In the genomic region with DNA sequence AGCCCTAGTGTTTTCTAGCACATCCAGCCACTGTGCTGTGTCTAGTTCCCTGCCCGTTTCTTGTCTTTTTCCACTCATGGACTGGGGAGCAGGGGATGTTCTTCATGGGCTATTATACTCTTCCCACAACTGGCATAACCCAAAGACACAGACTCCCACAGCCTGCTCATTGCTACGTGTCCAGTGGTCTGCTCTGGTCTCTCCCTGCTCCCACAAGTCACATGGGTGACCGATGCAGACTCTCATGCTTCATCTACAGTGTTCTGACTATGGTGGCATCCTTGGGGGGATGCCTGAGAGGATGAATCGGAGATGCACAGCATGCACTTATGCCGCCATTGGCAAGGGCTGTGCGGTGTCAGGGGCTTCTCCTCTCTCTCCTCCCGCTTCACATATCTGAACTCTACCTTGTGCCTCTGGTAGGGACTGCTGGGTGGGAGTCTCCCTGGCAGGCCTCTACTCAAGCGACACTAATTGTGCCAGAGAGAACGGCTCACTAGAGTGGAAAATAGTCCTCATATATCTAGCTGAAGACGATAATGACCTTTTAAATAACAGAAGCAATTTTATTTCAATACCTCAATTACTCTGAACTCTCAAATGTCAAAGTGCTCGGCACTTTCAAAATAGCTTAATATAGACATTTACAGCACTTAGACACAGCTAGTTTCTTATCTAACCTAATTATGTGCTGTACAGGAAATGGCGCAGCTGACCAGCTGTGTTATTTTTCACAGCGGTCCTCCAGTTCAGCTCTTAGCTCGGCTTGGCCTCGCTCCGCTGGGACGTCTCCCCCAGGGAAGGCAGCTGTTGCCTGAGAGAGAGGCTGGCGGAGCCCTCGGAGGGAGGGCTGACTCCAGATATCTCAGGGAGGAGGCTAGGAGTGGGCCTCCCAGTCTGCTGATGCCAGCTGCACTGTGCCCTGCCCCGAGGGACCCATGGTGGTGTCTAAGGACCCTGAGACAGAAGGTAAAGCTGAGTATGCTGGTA, we compare ENCODE assay signal across 8 mouse cellular contexts. TPM values are rescaled to one million over a fixed set of nuclear protein-coding genes. Genes with fewer than 3 reads are reported as not detected.
A peak's percentile ranks its signal among the peaks of the same experiment; 100 is the strongest.
DNase-seq lines count a peak whose midpoint lies in the region; ATAC-seq and TF ChIP-seq lines count a peak whose summit lies in the region.

No protein-coding gene starts in this region.

- H3K4me3 ChIP-seq in embryonic facial prominence, embryonic 11.5 days (ENCODE audit: low read depth, low read length), result no peak overlapping the region
- H3K4me3 ChIP-seq in heart, embryonic 10.5 days, result no peak overlapping the region
- no peak overlapping the region for H3K4me3 ChIP-seq in kidney, adult 2 months (ENCODE audit: insufficient read depth, low read depth, low read length)

- peak; percentile 7 for DNase-seq in adrenal gland, postnatal 25 days
- DNase-seq in embryonic facial prominence, embryonic 11.5 days (ENCODE audit: low spot score), result peak; percentile 61
- peak; percentile 83 for DNase-seq in heart, embryonic 10.5 days (ENCODE audit: low spot score)
- DNase-seq in kidney, adult 2 months, result peak; percentile 51
- DNase-seq in lung, postnatal 36 days, result peak; percentile 59
- DNase-seq in c-Kit-positive CD71-positive TER-119-positive erythroid progenitor cells, embryonic 14.5 days (ENCODE audit: low spot score), result no peak

- no peaks in the 10 kb centered on the region for H3K27me3 ChIP-seq in embryonic facial prominence, embryonic 11.5 days (ENCODE audit: control insufficient read depth, insufficient read depth, low read length)
- peaks cover 11% of the 10 kb centered on the region for H3K27me3 ChIP-seq in heart, embryonic 10.5 days (ENCODE audit: insufficient read depth, poor library complexity, severe bottlenecking)
- no peaks in the 10 kb centered on the region for H3K27me3 ChIP-seq in kidney, adult 2 months (replicated peaks; ENCODE audit: control insufficient read depth, insufficient read depth, low read length)

- no peak for TF ChIP-seq CTCF in kidney, adult 2 months (conservative IDR thresholded peaks at IDR 0.05; ENCODE audit: insufficient read depth, insufficient read length, low read depth, low read length)

- TF ChIP-seq POLR2A in kidney, adult 2 months (IDR thresholded peaks at IDR 0.05; ENCODE audit: low read depth, low read length), result no peak

- WGBS in embryonic facial prominence, embryonic 11.5 days, result 49% methylated on average over 20 of the region's 20 CpGs
- WGBS in heart, embryonic 10.5 days, result 60% methylated on average over 20 of the region's 20 CpGs
- WGBS in kidney, adult 2 months, result 16% methylated on average over 20 of the region's 20 CpGs

- no peaks in the 10 kb centered on the region for H3K9me3 ChIP-seq in embryonic facial prominence, embryonic 11.5 days (replicated peaks; ENCODE audit: control insufficient read depth, low read length)
- no peaks in the 10 kb centered on the region for H3K9me3 ChIP-seq in heart, embryonic 10.5 days

- no peaks in the 10 kb centered on the region for H3K4me1 ChIP-seq in embryonic facial prominence, embryonic 11.5 days (ENCODE audit: control insufficient read depth, insufficient read depth, low read length)
- H3K4me1 ChIP-seq in heart, embryonic 10.5 days, result peaks cover 15% of the 10 kb centered on the region
- no peaks in the 10 kb centered on the region for H3K4me1 ChIP-seq in kidney, adult 2 months (ENCODE audit: control insufficient read depth, insufficient read depth, low read length)

- H3K9ac ChIP-seq in embryonic facial prominence, embryonic 11.5 days (replicated peaks; ENCODE audit: low read length), result no peak overlapping the region

- no peaks in the 10 kb centered on the region for H3K36me3 ChIP-seq in embryonic facial prominence, embryonic 11.5 days (replicated peaks; ENCODE audit: control insufficient read depth, insufficient read depth, low read depth, low read length)
- no peaks in the 10 kb centered on the region for H3K36me3 ChIP-seq in heart, embryonic 10.5 days
- no peaks in the 10 kb centered on the region for H3K36me3 ChIP-seq in kidney, adult 2 months (ENCODE audit: control insufficient read depth, insufficient read depth, low read length)

- no peak overlapping the region for H3K4me2 ChIP-seq in embryonic facial prominence, embryonic 11.5 days (ENCODE audit: low read depth, low read length)

- no peak overlapping the region for H3K27ac ChIP-seq in embryonic facial prominence, embryonic 11.5 days (replicated peaks; ENCODE audit: low read depth, low read length)
- H3K27ac ChIP-seq in heart, embryonic 10.5 days, result peak overlapping the region; percentile 64; the same call in 1 of the 2 replicates
- H3K27ac ChIP-seq in kidney, adult 2 months (ENCODE audit: insufficient read depth, low read depth, low read length), result peak overlapping the region; percentile 27; the same call in 1 of the 2 replicates

- ATAC-seq in embryonic facial prominence, embryonic 11.5 days (replicated peaks; ENCODE audit: insufficient number of reproducible peaks, low FRiP score, low TSS enrichment, low read depth), result peak; percentile 80
- ATAC-seq in monocyte, adult 5-6 weeks (replicated peaks; ENCODE audit: insufficient number of reproducible peaks, low FRiP score, low TSS enrichment, poor library complexity, severe bottlenecking), result no peak
- ATAC-seq in granulocyte monocyte progenitor cell, adult 5-6 weeks (replicated peaks; ENCODE audit: poor library complexity, severe bottlenecking), result no peak

RNA-seq across cellular contexts. Expression of gene Lrrc18, which starts 40.6 kb away (rescaled TPM):
- 0.79 and 1.2 TPM in 2 replicates for total RNA-seq in adrenal gland, postnatal 25 days (2021)
- polyA plus RNA-seq in embryonic facial prominence, embryonic 11.5 days (2014; fragmentation: Nextera tagmentation; extraction: Ambion mirVana), result 0.26 and 0.88 TPM in 2 replicates
- 0.23 and 0.39 TPM in 2 replicates for polyA plus RNA-seq in heart, embryonic 10.5 days (2016; fragmentation: Nextera tagmentation; extraction: Ambion mirVana)
- polyA plus RNA-seq in kidney, adult 2 months (2012; rRNA removed), result 0.53 and 0.61 TPM in 2 replicates
- total RNA-seq in monocyte, adult 5-6 weeks (2017), result 0.58 to 1.6 TPM (median 0.75 TPM) in 3 replicates
- not detected in 2 replicates for total RNA-seq in granulocyte monocyte progenitor cell, adult 5-6 weeks (2014; fragmentation: Nextera tagmentation)
- 0.05 and 0.13 TPM in 2 replicates for total RNA-seq in granulocyte monocyte progenitor cell, adult 5-6 weeks (2017)
